Mouse (Mus musculus) MEL (cell line): ENCODE results near the gene Uba52. TPM values are rescaled to one million over a fixed set of nuclear protein-coding genes. Genes with fewer than 3 reads are reported as not detected.
A peak's percentile ranks its signal among the peaks of the same experiment; 100 is the strongest.

ENCODE experiments used
- DNase-seq: peaks from one replicate; pipeline ENCODE4 v3.0.0; 2011; ENCODE audit warnings: low read depth, low spot score
- H3K27ac ChIP-seq: 2 replicates; pipeline ENCODE4 v1.5.1; 2012; ENCODE audit warnings: low read depth, mild to moderate bottlenecking, control low read depth, low read length, moderate library complexity; ENCODE audit not compliant: control insufficient read depth
- H3K27me3 ChIP-seq, 2 experiments: fragments of 150-350 bp in 1 of 2; sonication (generic) in 1 of 2; 2 replicates each; pipeline ENCODE4 v1.6.1; 2012; ENCODE audit warnings: low read length in 2 of 2, mild to moderate bottlenecking in 2 of 2, improper control_type of control experiment in 1 of 2, moderate library complexity in 1 of 2; ENCODE audit not compliant: insufficient read depth in 2 of 2, control insufficient read depth in 1 of 2
- H3K36me3 ChIP-seq, 2 experiments: 2 replicates each; pipeline ENCODE4 v1.6.1; 2012 to 2014; ENCODE audit warnings: low read length in 2 of 2, improper control_type of control experiment in 1 of 2, inconsistent platforms in 1 of 2, mild to moderate bottlenecking in 1 of 2; ENCODE audit not compliant: insufficient read depth in 2 of 2, control insufficient read depth in 1 of 2
- H3K4me1 ChIP-seq, 2 experiments: fragments of 150-350 bp in 1 of 2; sonication (generic) in 1 of 2; 2 replicates each; pipeline ENCODE4 v1.6.1; 2012; ENCODE audit warnings: low read length in 2 of 2, improper control_type of control experiment in 1 of 2, mild to moderate bottlenecking in 1 of 2; ENCODE audit not compliant: insufficient read depth in 2 of 2, control insufficient read depth in 1 of 2
- H3K4me3 ChIP-seq, 2 experiments: fragments of 150-350 bp in 1 of 2; sonication (generic) in 1 of 2; 2 replicates each; pipeline ENCODE4 v1.5.1; 2012; ENCODE audit warnings: low read depth in 2 of 2, low read length in 2 of 2, mild to moderate bottlenecking in 2 of 2, moderate library complexity in 2 of 2, control low read depth in 1 of 2, improper control_type of control experiment in 1 of 2; ENCODE audit not compliant: control insufficient read depth in 1 of 2, insufficient read depth in 1 of 2
- H3K79me2 ChIP-seq: 2 replicates; pipeline ENCODE4 v1.6.1; 2012; ENCODE audit warnings: mild to moderate bottlenecking, low read length, moderate library complexity; ENCODE audit not compliant: control insufficient read depth, poor library complexity, insufficient read depth
- H3K9ac ChIP-seq: 2 replicates; pipeline ENCODE4 v1.6.1; 2012; ENCODE audit warnings: low read depth, mild to moderate bottlenecking, control low read depth, low read length, moderate library complexity; ENCODE audit not compliant: control insufficient read depth, poor library complexity, severe bottlenecking
- H3K9me3 ChIP-seq: fragments of 150-350 bp; sonication (generic); replicated peaks from 2 replicates; pipeline ENCODE4 v1.6.1; 2012; ENCODE audit warnings: mild to moderate bottlenecking, low read length, improper control_type of control experiment, moderate library complexity; ENCODE audit not compliant: insufficient read depth
- BHLHE40 ChIP-seq: IDR thresholded peaks from 2 replicates; pipeline ENCODE4 v1.6.1; 2012; ENCODE audit warnings: low read depth, mild to moderate bottlenecking, inconsistent platforms, low read length, improper control_type of control experiment, borderline replicate concordance
- CHD2 ChIP-seq: IDR thresholded peaks from 2 replicates; pipeline ENCODE4 v1.6.1; 2011; ENCODE audit warnings: low read length, improper control_type of control experiment
- ELF1 ChIP-seq: IDR thresholded peaks from 2 replicates; pipeline ENCODE4 v1.6.1; 2014; ENCODE audit warnings: low read depth, mild to moderate bottlenecking, inconsistent platforms, low read length, improper control_type of control experiment, moderate library complexity
- EP300 ChIP-seq, 2 experiments: IDR thresholded peaks; 2 replicates each; pipeline ENCODE4 v1.6.1; 2011; ENCODE audit warnings: improper control_type of control experiment in 2 of 2, low read length in 2 of 2, low read depth in 1 of 2, mild to moderate bottlenecking in 1 of 2
- ETS1 ChIP-seq: IDR thresholded peaks from 2 replicates; pipeline ENCODE4 v1.6.1; 2012; ENCODE audit warnings: low read depth, mild to moderate bottlenecking, inconsistent platforms, low read length, improper control_type of control experiment, moderate library complexity
- HCFC1 ChIP-seq: IDR thresholded peaks from 2 replicates; pipeline ENCODE4 v1.6.1; 2012; ENCODE audit warnings: low read depth, mild to moderate bottlenecking, inconsistent platforms, low read length, improper control_type of control experiment, moderate library complexity
- JUND ChIP-seq: IDR thresholded peaks from 2 replicates; pipeline ENCODE4 v1.6.1; 2011; ENCODE audit warnings: low read depth, mild to moderate bottlenecking, improper control_type of control experiment, low read length
- MAZ ChIP-seq: IDR thresholded peaks from 2 replicates; pipeline ENCODE4 v1.6.1; 2012; ENCODE audit warnings: low read depth, mild to moderate bottlenecking, inconsistent platforms, low read length, improper control_type of control experiment
- MXI1 ChIP-seq: IDR thresholded peaks from 2 replicates; pipeline ENCODE4 v1.6.1; 2011; ENCODE audit warnings: mild to moderate bottlenecking, low read depth, low read length, improper control_type of control experiment
- MYC ChIP-seq: IDR thresholded peaks from 2 replicates; pipeline ENCODE4 v1.6.1; 2011; ENCODE audit warnings: low read depth, mild to moderate bottlenecking, low read length, improper control_type of control experiment, moderate library complexity
- NELFE ChIP-seq: IDR thresholded peaks from 2 replicates; pipeline ENCODE4 v1.6.1; 2011; ENCODE audit warnings: low read depth, low read length, improper control_type of control experiment
- NRF1 ChIP-seq: IDR thresholded peaks from 2 replicates; pipeline ENCODE4 v1.6.1; 2014; ENCODE audit warnings: low read depth, mild to moderate bottlenecking, inconsistent platforms, low read length, improper control_type of control experiment, moderate library complexity; ENCODE audit not compliant: poor library complexity, insufficient read depth, severe bottlenecking
- POLR2A ChIP-seq, 2 experiments: IDR thresholded peaks; 2 replicates each; pipeline ENCODE4 v1.6.1; 2011 to 2012; ENCODE audit warnings: low read length in 2 of 2, mild to moderate bottlenecking in 2 of 2, control low read depth in 1 of 2, improper control_type of control experiment in 1 of 2, low read depth in 1 of 2, moderate library complexity in 1 of 2; ENCODE audit not compliant: control insufficient read depth in 1 of 2, insufficient read depth in 1 of 2, poor library complexity in 1 of 2
- POLR2AphosphoS2 ChIP-seq: IDR thresholded peaks from 2 replicates; pipeline ENCODE4 v1.6.1; 2011; ENCODE audit warnings: low read length, improper control_type of control experiment
- RCOR1 ChIP-seq: IDR thresholded peaks from 2 replicates; pipeline ENCODE4 v1.6.1; 2012; ENCODE audit warnings: low read depth, mild to moderate bottlenecking, inconsistent platforms, low read length, improper control_type of control experiment
- SIN3A ChIP-seq: IDR thresholded peaks from 2 replicates; pipeline ENCODE4 v1.6.1; 2012; ENCODE audit warnings: low read length, improper control_type of control experiment, inconsistent platforms
- TBP ChIP-seq: IDR thresholded peaks from 2 replicates; pipeline ENCODE4 v1.8.0; 2011; ENCODE audit warnings: low read depth, low read length, improper control_type of control experiment
- USF1 ChIP-seq: IDR thresholded peaks from 2 replicates; pipeline ENCODE4 v1.6.1; 2014; ENCODE audit warnings: low read depth, mild to moderate bottlenecking, inconsistent platforms, low read length, improper control_type of control experiment, moderate library complexity
- ZMIZ1 ChIP-seq: IDR thresholded peaks from 2 replicates; pipeline ENCODE4 v1.6.1; 2012; ENCODE audit warnings: low read depth, mild to moderate bottlenecking, inconsistent platforms, low read length, improper control_type of control experiment, moderate library complexity
- polyA plus RNA-seq, 2 experiments: library from polyadenylated mRNA; stranded (reverse) in 1 of 2; unstranded in 1 of 2; fragments of >175 nt in 1 of 2; fragments of >200 nt in 1 of 2; gene quantifications; 2 replicates each; pipeline versions ENCODE4 v1.2.1 to v1.2.4; 2012; ENCODE audit warnings: low replicate concordance in 2 of 2, low read depth in 1 of 2; ENCODE audit not compliant: insufficient read length in 2 of 2, insufficient read depth in 1 of 2, missing spikeins in 1 of 2
- total RNA-seq: library from RNA; depleted of rRNA; stranded (reverse); fragments of 300-350 nt; gene quantifications from 2 replicates; pipeline ENCODE4 v1.2.3, GENCODE M21; 2012

Gene Uba52
- total and polyA plus RNA-seq, 3 experiments, result 2,814 to 3,633 TPM; not detected in 1

- peaks cover 0 to 29% of the 10 kb centered on the region in 2 experiments; a peak in 3 of 4 replicates for H3K4me1 ChIP-seq
- peak within 1 kb of the TSS; percentile 81 for H3K27ac ChIP-seq
- no peaks in the 10 kb centered on the region for H3K9me3 ChIP-seq
- peaks cover 0 to 30% of the 10 kb centered on the region in 2 experiments; a peak in 2 of 4 replicates for H3K36me3 ChIP-seq
- peaks cover 31% of the 10 kb centered on the region for H3K79me2 ChIP-seq
- TF ChIP-seq BHLHE40 (0 out of 2 replicates have a peak, but pooled peaks have one; percentile 61), CHD2 (peak; percentile 79), ZMIZ1 (peak; percentile 64; the same call in 1 of the 2 replicates), POLR2A (IDR thresholded peaks at IDR 0.05; ENCODE audit: control insufficient read depth in 1 of 2, insufficient read depth in 1 of 2, low read depth in 1 of 2, low read length in 2 of 2, poor library complexity in 1 of 2) (peak; percentile 59 to 76; a peak in 2 of 4 replicates), HCFC1 (peak; percentile 82), ELF1 (peak; percentile 87), MYC (0 out of 2 replicates have a peak, but pooled peaks have one; percentile 10), NRF1 (peak; percentile 48; the same call in 1 of the 2 replicates), RCOR1 (no peak), POLR2AphosphoS2 (0 out of 2 replicates have a peak, but pooled peaks have one; percentile 64), NELFE (peak; percentile 46), MAZ (peak; percentile 77; the same call in 1 of the 2 replicates), TBP (peak; percentile 31; the same call in 1 of the 2 replicates), EP300 (IDR thresholded peaks at IDR 0.05; ENCODE audit: low read depth in 1 of 2, low read length in 2 of 2) (no peak; a peak in 1 of 4 replicates), USF1 (no peak), SIN3A (peak; percentile 53), JUND (no peak)
- TF ChIP-seq, all 39 proteins: peak for 13
- peak; percentile 97 for DNase-seq
- H3K9ac ChIP-seq, result peak within 1 kb of the TSS; percentile 96
- H3K27me3 ChIP-seq, result no peaks in the 10 kb centered on the region
- H3K4me3 ChIP-seq, result peak within 1 kb of the TSS; percentile 70 to 98
Measured at GRCm38 (mm10) chr8:70527512-70528181, 17.0 kb upstream of the Uba52 start, which contains the start of the genes Fkbp8 and Kxd1. TSS of gene Fkbp8 (plus strand) at chr8:70527724. TSS of gene Kxd1 (minus strand) at chr8:70527956.

GRCm38 (mm10) chr8:70527111-70527511 lies 16.5 kb upstream of the Uba52 start:
- H3K79me2 ChIP-seq, result peaks cover 36% of the 10 kb centered on the region
- peak overlapping the region; percentile 81 for H3K9ac ChIP-seq
- peaks cover 0 to 30% of the 10 kb centered on the region in 2 experiments; a peak in 2 of 4 replicates for H3K36me3 ChIP-seq
- H3K4me3 ChIP-seq, result peak overlapping the region; percentile 70 to 93
- no peak for DNase-seq
- peaks cover 0 to 31% of the 10 kb centered on the region in 2 experiments; a peak in 3 of 4 replicates for H3K4me1 ChIP-seq
- no peak for TF ChIP-seq BHLHE40
- no peak for TF ChIP-seq ETS1
- no peak for TF ChIP-seq ZMIZ1
- TF ChIP-seq MXI1, result 0 out of 2 replicates have a peak, but pooled peaks have one; percentile 58
- TF ChIP-seq MYC, result peak; percentile 55; the same call in 1 of the 2 replicates
- TF ChIP-seq CHD2, result no peak
- TF ChIP-seq, all 39 proteins: peak for 2
- Histone ChIP-seq H3K9me3 (no peaks in the 10 kb centered on the region), H3K27ac (peak overlapping the region; percentile 64), H3K27me3 (no peaks in the 10 kb centered on the region)
